In genomic region chr11:98959437-98960312, GRCm38 (mm10) we compare ENCODE assay signal across 8 mouse cellular contexts. TPM values are rescaled to one million over a fixed set of nuclear protein-coding genes. Genes with fewer than 3 reads are reported as not detected.
DNase-seq lines count a peak whose midpoint lies in the region; ATAC-seq and TF ChIP-seq lines count a peak whose summit lies in the region.

No protein-coding gene starts in this region.

- TF ChIP-seq POLR2A in kidney, adult 2 months (IDR thresholded peaks at IDR 0.05; ENCODE audit: low read depth, low read length), result peak; percentile 85

- H3K4me2 ChIP-seq in lung, embryonic 16.5 days (ENCODE audit: low read depth, low read length), result peak overlapping the region; percentile 100

- H3K9ac ChIP-seq in lung, embryonic 16.5 days (ENCODE audit: low read length), result peak overlapping the region; percentile 77

- peaks cover 33% of the 10 kb centered on the region for H3K4me1 ChIP-seq in kidney, adult 2 months (ENCODE audit: control insufficient read depth, insufficient read depth, low read length)
- peaks cover 61% of the 10 kb centered on the region for H3K4me1 ChIP-seq in lung, embryonic 16.5 days (replicated peaks; ENCODE audit: control insufficient read depth, insufficient read depth, low read length)

- in situ Hi-C loops in Patski (cut with MboI; ENCODE audit: low pct_unique_long_range_greater_than_20kb), result no loop called here

- H3K27me3 ChIP-seq in Patski, result no peaks in the 10 kb centered on the region
- no peaks in the 10 kb centered on the region for H3K27me3 ChIP-seq in kidney, adult 2 months (replicated peaks; ENCODE audit: control insufficient read depth, insufficient read depth, low read length)
- H3K27me3 ChIP-seq in lung, embryonic 16.5 days (ENCODE audit: control insufficient read depth, insufficient read depth, low read depth, low read length), result no peaks in the 10 kb centered on the region

- CTCF ChIA-PET in Patski (lab: Charles Lee), result interaction anchor here (1.0 to 1.7 kb wide), 3 partner anchors 9 to 35 kb away, joined by 3 to 4 read pairs (median 3); no protein-coding TSS in a partner anchor

- DNase-seq in CD4-positive helper T cell, adult 2 months (ENCODE audit: low read depth, low spot score), result peak; percentile 94
- no peak for DNase-seq in Patski (ENCODE audit: low read depth, low spot score)
- peak; percentile 82 for DNase-seq in embryo, embryonic 9.5 days (ENCODE audit: extremely low spot score)
- peak; percentile 92 for DNase-seq in heart, adult 8-10 months (ENCODE audit: low spot score)
- peak; percentile 93 for DNase-seq in kidney, adult 2 months
- DNase-seq in urinary bladder, postnatal 25 days (ENCODE audit: low spot score), result peak; percentile 75

- WGBS in kidney, adult 2 months, result 6% methylated on average over 43 of the region's 43 CpGs
- under 1% methylated on average over 43 of the region's 43 CpGs for WGBS in lung, embryonic 16.5 days

- peak overlapping the region; percentile 83 for H3K27ac ChIP-seq in kidney, adult 2 months (ENCODE audit: insufficient read depth, low read depth, low read length)
- H3K27ac ChIP-seq in lung, embryonic 16.5 days (ENCODE audit: low read length), result peak overlapping the region; percentile 93

- TF ChIP-seq CTCF in Patski (IDR thresholded peaks at IDR 0.05), result no peak
- no peak for TF ChIP-seq CTCF in kidney, adult 2 months (conservative IDR thresholded peaks at IDR 0.05; ENCODE audit: insufficient read depth, insufficient read length, low read depth, low read length)

- no peaks in the 10 kb centered on the region for H3K36me3 ChIP-seq in kidney, adult 2 months (ENCODE audit: control insufficient read depth, insufficient read depth, low read length)
- H3K36me3 ChIP-seq in lung, embryonic 16.5 days (ENCODE audit: control insufficient read depth, insufficient read depth, low read length), result no peaks in the 10 kb centered on the region; the same call in 1 of the 2 replicates

- ATAC-seq in Patski, result peak; percentile 55
- peak; percentile 16 for ATAC-seq in lung, embryonic 16.5 days (ENCODE audit: low read depth)
- ATAC-seq in neutrophil, adult 5-6 weeks (ENCODE audit: extremely low read depth, insufficient number of reproducible peaks, low FRiP score, poor library complexity, severe bottlenecking), result peak; percentile 63

- peak overlapping the region; percentile 87 for H3K4me3 ChIP-seq in kidney, adult 2 months (ENCODE audit: insufficient read depth, low read depth, low read length)
- peak overlapping the region; percentile 76 for H3K4me3 ChIP-seq in lung, embryonic 16.5 days (ENCODE audit: low read length)

- no peaks in the 10 kb centered on the region for H3K9me3 ChIP-seq in lung, embryonic 16.5 days (ENCODE audit: control insufficient read depth, low read length)

- POLR2A ChIA-PET in Patski (lab: Charles Lee), result interaction anchor here (0.6 to 0.7 kb wide), 3 partner anchors 11 to 32 kb away, joined by 3 to 4 read pairs (median 3); partner anchors contain the start of gene Rara

RNA-seq across cellular contexts. Expression of gene Gjd3, which starts 23.1 kb away (rescaled TPM):
- 0.19 TPM for polyA plus RNA-seq in Patski (2021)
- under 1 TPM in 1 of 4 experiments, not detected in 3; 0.44 TPM for total RNA-seq in heart, adult 8-10 months (2022)
- polyA plus RNA-seq in kidney, adult 2 months (2012; rRNA removed), result 0.34 and 0.57 TPM in 2 replicates
- 0.31 TPM in 1 of 2 replicates, not detected in the other for polyA plus RNA-seq in lung, embryonic 16.5 days (2015; fragmentation: Nextera tagmentation; extraction: Ambion mirVana)
- not detected in 2 replicates for total RNA-seq in neutrophil, adult 5-6 weeks (2017)

RNA-seq across cellular contexts. Expression of gene Rara, which starts 32.1 kb away (rescaled TPM):
- 31.2 TPM for polyA plus RNA-seq in Patski (2021)
- 10 to 100 TPM; 10.8 to 13.5 (median 11.9) TPM for total RNA-seq in heart, adult 8-10 months (2022)
- 18.0 and 19.6 TPM in 2 replicates for polyA plus RNA-seq in kidney, adult 2 months (2012; rRNA removed)
- polyA plus RNA-seq in lung, embryonic 16.5 days (2015; fragmentation: Nextera tagmentation; extraction: Ambion mirVana), result 35.4 and 37.2 TPM in 2 replicates
- 131 and 135 TPM in 2 replicates for total RNA-seq in neutrophil, adult 5-6 weeks (2017)

RNA-seq across cellular contexts. Expression of gene Cdc6, which starts 52.1 kb away (rescaled TPM):
- 9.0 TPM for polyA plus RNA-seq in Patski (2021)
- under 1 TPM; 0.16 to 0.49 (median 0.25) TPM for total RNA-seq in heart, adult 8-10 months (2022)
- polyA plus RNA-seq in kidney, adult 2 months (2012; rRNA removed), result 0.11 and 0.14 TPM in 2 replicates
- 34.0 and 38.3 TPM in 2 replicates for polyA plus RNA-seq in lung, embryonic 16.5 days (2015; fragmentation: Nextera tagmentation; extraction: Ambion mirVana)
- 2.0 and 2.2 TPM in 2 replicates for total RNA-seq in neutrophil, adult 5-6 weeks (2017)
